Mouse (Mus musculus) lung, embryonic 14.5 days (tissue): ENCODE measurements around the gene Ndrg2. TPM values are rescaled to one million over a fixed set of nuclear protein-coding genes. Genes with fewer than 3 reads are reported as not detected.

ENCODE experiments used
- ATAC-seq: fragments of 200-750 bp; cut with Nextera tagmentation; 2 replicates; pipeline ENCODE4 v1.8.0; 2017; ENCODE audit warnings: mild to moderate bottlenecking, moderate TSS enrichment, moderate library complexity; ENCODE audit not compliant: insufficient read depth
- DNase-seq: peaks from one replicate; pipeline ENCODE4 v3.0.0-alpha.2; 2015
- H3K27ac ChIP-seq: fragments of 300-500 bp; sonication (generic); 2 replicates; pipeline ENCODE4 v1.5.1; 2014; ENCODE audit warnings: low read depth, mild to moderate bottlenecking, moderate library complexity
- H3K27me3 ChIP-seq: fragments of 300-500 bp; sonication (generic); 2 replicates; pipeline ENCODE4 v1.6.1; 2014; ENCODE audit warnings: low read length, control low read depth; ENCODE audit not compliant: insufficient read depth
- H3K36me3 ChIP-seq: fragments of 300-500 bp; sonication (generic); 2 replicates; pipeline ENCODE4 v1.6.1; 2014; ENCODE audit warnings: control low read depth; ENCODE audit not compliant: insufficient read depth
- H3K4me1 ChIP-seq: fragments of 300-500 bp; sonication (generic); 2 replicates; pipeline ENCODE4 v1.6.1; 2014; ENCODE audit warnings: antibody characterized with exemption, control low read depth; ENCODE audit not compliant: insufficient read depth
- H3K4me2 ChIP-seq: fragments of 300-500 bp; sonication (generic); 2 replicates; pipeline ENCODE4 v1.6.1; 2014; ENCODE audit warnings: mild to moderate bottlenecking
- H3K4me3 ChIP-seq: fragments of 300-500 bp; sonication (generic); 2 replicates; pipeline ENCODE4 v1.5.1; 2014; ENCODE audit warnings: low read depth, low read length
- H3K9ac ChIP-seq: fragments of 300-500 bp; sonication (generic); 2 replicates; pipeline ENCODE4 v1.6.1; 2014
- H3K9me3 ChIP-seq: fragments of 300-500 bp; sonication (generic); 2 replicates; pipeline ENCODE4 v1.6.1; 2016; ENCODE audit warnings: low read depth, low read length, control low read depth
- CTCF ChIP-seq: IDR thresholded peaks from 2 replicates; pipeline ENCODE4 v1.5.1; 2016; ENCODE audit warnings: antibody characterized with exemption, low read depth
- WGBS: fragments of 180-500 bp; shearing (Covaris S2); extraction: QIAGEN DNeasy Blood & Tissue Kit; methylation state at CpG from one replicate; pipeline ENCODE4 v1.1.7; 2014; 5-methylcytosine and 5-hydroxymethylcytosine counted together
- polyA plus RNA-seq: library from polyadenylated mRNA; unstranded; fragments of >200 nt; fragmentation: Nextera tagmentation; extraction: Ambion mirVana; gene quantifications from 2 replicates; pipeline ENCODE4 v1.2.1, GENCODE M21; 2014

Ndrg2 gene
- polyA plus RNA-seq, result 22.7 and 24.0 TPM in 2 replicates

DNA sequence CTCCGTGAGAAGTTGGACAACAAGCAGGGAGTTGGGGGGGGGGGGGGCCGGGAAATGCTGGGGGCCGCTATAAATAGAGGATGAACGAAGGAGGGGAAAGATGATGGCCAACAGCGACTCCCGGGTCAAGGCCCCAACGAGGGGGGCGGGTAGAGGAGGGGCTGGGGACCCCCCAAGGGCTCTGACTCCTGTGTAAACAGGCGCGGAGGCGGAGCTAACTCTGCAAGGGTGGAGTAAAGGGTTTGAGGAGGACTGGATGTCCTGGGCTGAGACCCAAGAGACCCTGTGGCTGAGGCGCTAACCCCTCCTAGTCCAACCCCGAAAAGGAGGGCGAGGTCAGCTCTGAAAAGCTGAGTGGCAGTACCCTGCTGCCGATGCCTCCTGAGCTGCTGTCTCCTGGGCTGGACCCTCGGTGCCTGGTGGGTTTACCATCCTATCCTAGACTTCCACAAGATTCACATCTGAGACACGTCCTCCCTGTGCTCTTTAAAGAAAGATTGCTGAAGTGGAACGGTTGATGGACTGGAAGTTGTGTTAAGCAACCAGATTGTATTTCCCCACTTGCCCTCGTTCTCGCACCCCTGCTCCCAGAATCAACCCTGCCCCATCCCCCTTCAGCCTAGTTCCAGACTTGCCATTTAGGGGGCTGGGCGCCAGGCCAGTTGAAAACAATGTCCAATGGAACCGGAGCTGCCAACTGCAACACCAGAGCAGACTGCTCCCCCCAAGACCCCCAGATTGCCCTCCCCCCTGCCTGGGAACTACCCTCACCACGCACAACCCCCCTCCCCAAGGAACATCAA is at the start of gene Ndrg2:
Ndrg2 (minus strand) TSS at position 199 of the 803 bp plus-strand sequence.
- peak within 1 kb of the TSS; percentile 100 for H3K4me2 ChIP-seq
- peak within 1 kb of the TSS; percentile 57 for H3K4me3 ChIP-seq
- H3K36me3 ChIP-seq, result no peaks in the 10 kb centered on the region
- no peaks in the 10 kb centered on the region for H3K27me3 ChIP-seq
- ATAC-seq (peak; percentile 75), DNase-seq (peak; percentile 79)
- peaks cover 6% of the 10 kb centered on the region for H3K4me1 ChIP-seq
- WGBS, result 4% methylated on average over 21 of the region's 23 CpGs
- peak within 1 kb of the TSS; percentile 78 for H3K27ac ChIP-seq
- H3K9me3 ChIP-seq, result no peaks in the 10 kb centered on the region
- no peak for TF ChIP-seq CTCF
- H3K9ac ChIP-seq, result peak within 1 kb of the TSS; percentile 64

DNA sequence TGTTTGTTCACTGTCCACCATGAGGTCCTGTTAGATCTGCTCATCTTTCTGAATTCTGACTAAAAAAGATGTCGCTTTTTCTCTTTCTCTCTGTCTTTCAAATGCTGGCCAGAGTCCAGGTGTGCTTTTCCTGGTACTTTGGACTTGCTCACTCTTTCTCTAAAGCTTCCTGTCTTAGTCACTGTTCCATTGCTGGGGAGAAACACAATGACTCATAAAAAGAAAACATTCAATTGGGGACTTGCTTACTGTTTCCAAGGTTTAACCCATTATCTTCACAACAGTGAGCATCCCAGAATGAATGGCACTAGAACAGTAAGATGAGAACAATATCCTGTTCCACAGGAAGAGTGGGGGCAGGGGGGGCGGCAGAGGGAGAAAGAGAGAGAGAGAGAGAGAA is 46.4 kb upstream of the Ndrg2 start:
- Histone ChIP-seq H3K27ac (no peak overlapping the region), H3K36me3 (no peaks in the 10 kb centered on the region), H3K27me3 (no peaks in the 10 kb centered on the region), H3K4me2 (no peak overlapping the region), H3K4me1 (no peaks in the 10 kb centered on the region), H3K9ac (no peak overlapping the region), H3K4me3 (no peak overlapping the region), H3K9me3 (no peaks in the 10 kb centered on the region)
- DNase-seq (no peak), ATAC-seq (no peak)
- WGBS, result 79% methylated on average over 2 of the region's 2 CpGs
- no peak for TF ChIP-seq CTCF

DNA sequence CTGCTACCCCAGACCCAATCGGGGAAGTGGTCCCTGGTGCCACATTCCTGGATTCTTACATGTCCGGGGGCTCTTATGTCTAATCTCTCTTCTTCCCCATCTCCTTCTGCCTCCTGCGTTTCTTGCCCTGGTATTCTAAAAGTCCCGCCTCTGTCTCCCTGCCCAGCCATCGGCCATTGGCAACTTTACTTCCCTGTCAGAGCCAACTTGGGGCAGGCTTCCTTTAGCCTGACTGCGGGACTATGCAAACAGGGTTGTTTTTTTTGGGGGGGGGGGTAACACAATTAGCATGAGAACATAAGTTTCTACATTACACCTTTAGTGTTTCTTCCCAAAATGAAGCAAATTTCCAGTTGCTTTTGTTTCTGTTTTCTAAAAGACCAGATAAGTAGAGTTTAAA is 29.4 kb upstream of the Ndrg2 start:
- Histone ChIP-seq H3K9me3 (no peaks in the 10 kb centered on the region), H3K36me3 (no peaks in the 10 kb centered on the region), H3K27me3 (no peaks in the 10 kb centered on the region), H3K27ac (no peak overlapping the region), H3K9ac (no peak overlapping the region), H3K4me3 (no peak overlapping the region), H3K4me2 (no peak overlapping the region), H3K4me1 (no peaks in the 10 kb centered on the region)
- WGBS, result 60% methylated on average over 6 of the region's 6 CpGs
- TF ChIP-seq CTCF, result no peak
- DNase-seq (no peak), ATAC-seq (no peak)

DNA sequence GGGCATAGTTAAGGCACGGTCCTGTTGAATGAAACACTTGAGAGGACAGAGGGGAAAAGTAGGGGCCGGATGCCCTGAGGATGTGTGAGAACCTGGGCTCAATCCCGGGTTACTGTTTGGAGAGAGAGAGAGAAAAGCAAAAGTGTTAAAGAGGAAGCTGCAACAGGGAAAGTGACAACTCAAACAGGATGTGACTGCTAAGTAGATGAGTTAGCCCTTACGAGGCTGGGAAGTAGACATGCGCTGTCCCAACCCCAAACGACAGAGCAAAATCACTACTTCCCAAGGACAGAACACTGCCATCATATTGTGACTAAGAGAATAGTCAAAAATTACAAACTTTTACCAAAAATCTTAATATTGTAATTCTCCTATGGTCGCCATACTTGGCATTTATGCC is 28.3 kb upstream of the Ndrg2 start:
- WGBS, result 51% methylated on average over 7 of the region's 7 CpGs
- no peak for TF ChIP-seq CTCF
- ATAC-seq, result no peak

DNA sequence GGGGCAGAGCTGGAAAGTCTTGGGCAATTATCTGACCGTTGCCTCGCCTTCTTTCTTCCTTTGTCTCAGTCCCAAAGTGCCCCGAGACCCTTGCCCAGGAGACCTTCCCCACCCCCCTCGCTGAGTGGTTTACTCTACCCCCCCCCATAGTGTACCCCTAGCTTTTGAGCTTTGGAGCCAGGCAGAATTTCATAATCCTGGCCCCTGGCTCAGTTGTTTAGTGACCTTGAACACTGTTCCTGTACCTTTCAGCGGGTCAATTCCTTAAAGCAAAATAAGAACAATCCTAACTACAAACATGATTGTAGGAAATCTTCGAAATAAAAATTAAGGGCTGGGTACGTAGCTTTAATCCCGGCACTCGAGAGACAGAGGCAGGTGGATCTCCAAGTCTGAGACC is 27.6 kb upstream of the Ndrg2 start:
- H3K27me3 ChIP-seq, result no peaks in the 10 kb centered on the region
- DNase-seq, result no peak
- H3K9ac ChIP-seq, result no peak overlapping the region
- ATAC-seq, result no peak
- H3K4me1 ChIP-seq, result no peaks in the 10 kb centered on the region
- WGBS, result 69% methylated on average over 9 of the region's 9 CpGs
- H3K9me3 ChIP-seq, result no peaks in the 10 kb centered on the region; the same call in 1 of the 2 replicates
- no peak overlapping the region for H3K4me2 ChIP-seq
- TF ChIP-seq CTCF, result no peak
- no peaks in the 10 kb centered on the region for H3K36me3 ChIP-seq
- no peak overlapping the region for H3K27ac ChIP-seq
- no peak overlapping the region for H3K4me3 ChIP-seq

More for the DNA sequence above, 28.3 kb upstream of the Ndrg2 start:
- no peak overlapping the region for H3K4me2 ChIP-seq
- H3K9me3 ChIP-seq, result no peaks in the 10 kb centered on the region; the same call in 1 of the 2 replicates
- H3K36me3 ChIP-seq, result no peaks in the 10 kb centered on the region
- no peak for DNase-seq
- no peak overlapping the region for H3K27ac ChIP-seq
- no peaks in the 10 kb centered on the region for H3K27me3 ChIP-seq
- H3K4me1 ChIP-seq, result no peaks in the 10 kb centered on the region
- no peak overlapping the region; the same call in 1 of the 2 replicates for H3K9ac ChIP-seq
- no peak overlapping the region for H3K4me3 ChIP-seq

DNA sequence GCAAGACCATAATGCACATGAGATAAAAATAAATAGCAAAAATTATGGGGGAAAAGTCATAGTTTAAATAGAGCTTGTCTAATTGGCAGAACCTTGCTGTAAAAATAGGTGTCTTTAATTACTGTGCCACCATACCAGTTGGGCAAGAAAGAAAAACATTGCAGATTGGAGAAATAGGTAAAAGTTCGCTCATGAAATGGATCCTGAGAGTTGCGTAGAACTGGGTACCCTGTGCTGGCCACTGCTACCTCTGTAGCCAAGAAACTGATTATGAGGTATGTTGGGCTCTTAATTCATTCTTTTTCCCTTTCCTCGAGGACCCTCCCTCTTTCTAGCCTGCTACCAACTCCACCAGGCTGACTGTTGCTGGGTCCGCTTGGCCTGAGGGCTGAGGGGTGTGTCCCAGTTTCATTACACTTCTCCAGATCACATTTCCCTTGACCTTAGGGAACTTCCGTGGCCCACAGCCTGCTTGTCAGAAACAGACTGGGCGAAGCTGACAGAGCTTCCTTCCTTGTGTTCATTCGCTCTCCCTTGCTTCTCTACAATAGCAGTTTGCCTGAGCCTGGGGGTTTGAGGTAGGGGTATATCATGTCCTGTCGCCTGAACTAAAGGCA is 27.1 kb upstream of the Ndrg2 start:
- TF ChIP-seq CTCF, result no peak
- Histone ChIP-seq H3K9ac (no peak overlapping the region), H3K4me1 (no peaks in the 10 kb centered on the region), H3K4me3 (no peak overlapping the region), H3K27ac (no peak overlapping the region), H3K27me3 (no peaks in the 10 kb centered on the region), H3K9me3 (no peaks in the 10 kb centered on the region; the same call in 1 of the 2 replicates), H3K4me2 (no peak overlapping the region), H3K36me3 (no peaks in the 10 kb centered on the region)
- ATAC-seq, result no peak
- 37% methylated on average over 8 of the region's 8 CpGs for WGBS
- DNase-seq, result peak; percentile 17

DNA sequence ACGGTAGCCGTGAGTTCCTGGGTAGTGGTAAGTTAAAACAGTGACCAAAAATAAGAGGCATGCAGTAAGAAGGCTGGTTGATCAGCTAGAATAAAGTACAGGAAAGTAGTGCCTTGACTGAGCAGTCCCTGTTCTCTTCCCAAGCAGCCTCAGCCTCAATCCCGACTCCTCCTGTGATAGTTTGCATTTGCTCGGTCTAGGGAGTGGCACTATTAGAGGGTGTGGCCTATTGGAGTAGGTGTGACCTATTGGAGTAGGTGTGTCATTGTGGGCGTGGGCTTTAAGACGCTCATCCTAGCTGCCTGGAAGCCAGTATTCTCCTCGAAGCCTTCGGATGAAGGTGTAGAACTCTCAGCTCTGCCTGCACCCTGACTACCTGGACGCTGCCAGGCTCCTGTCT is 25.0 kb upstream of the Ndrg2 start:
- no peak overlapping the region for H3K4me2 ChIP-seq
- WGBS, result 85% methylated on average over 9 of the region's 9 CpGs
- DNase-seq (no peak), ATAC-seq (no peak)
- H3K4me3 ChIP-seq, result no peak overlapping the region
- no peak overlapping the region for H3K27ac ChIP-seq
- H3K9ac ChIP-seq, result no peak overlapping the region
- H3K4me1 ChIP-seq, result no peaks in the 10 kb centered on the region
- TF ChIP-seq CTCF, result no peak
- H3K9me3 ChIP-seq, result no peaks in the 10 kb centered on the region; the same call in 1 of the 2 replicates
- H3K27me3 ChIP-seq, result no peaks in the 10 kb centered on the region
- H3K36me3 ChIP-seq, result no peaks in the 10 kb centered on the region
